Mouse (Mus musculus) myocyte (in vitro differentiated cells): ENCODE data around the gene Ppfia3.

ENCODE experiments used
- POLR2A ChIP-seq: IDR thresholded peaks from one replicate; pipeline ENCODE4 v1.6.1; 2011; ENCODE audit warnings: low read depth, mild to moderate bottlenecking, control low read depth, moderate library complexity; ENCODE audit not compliant: insufficient read length
- POLR2AphosphoS2 ChIP-seq: IDR thresholded peaks from one replicate; pipeline ENCODE4 v1.6.1; 2011; ENCODE audit warnings: low read depth, control low read depth; ENCODE audit not compliant: insufficient read length

- TF ChIP-seq POLR2A = no peak
- TF ChIP-seq POLR2AphosphoS2 = no peak
Observed at GRCm38 (mm10) chr7:45346905-45347304, 19.9 kb downstream of the Ppfia3 start.
